Mouse (Mus musculus) urinary bladder, postnatal 36 days (tissue): ENCODE measurements around the gene Vegfa.
"Not testable (repeated sequence)": the region's sequence is repeated elsewhere in the genome, so short reads cannot be mapped to it uniquely, and the experiment has no call there.

ENCODE experiments used
- DNase-seq, 2 experiments: peaks; one replicate each; pipeline ENCODE4 v3.0.0; 2022; ENCODE audit warnings: low spot score in 2 of 2, mixed read lengths in 1 of 2

The Vegfa gene

GRCm38 (mm10) chr17:45998363-45998762, 33.8 kb downstream of the Vegfa start:
- DNase-seq, result no peak

DNA sequence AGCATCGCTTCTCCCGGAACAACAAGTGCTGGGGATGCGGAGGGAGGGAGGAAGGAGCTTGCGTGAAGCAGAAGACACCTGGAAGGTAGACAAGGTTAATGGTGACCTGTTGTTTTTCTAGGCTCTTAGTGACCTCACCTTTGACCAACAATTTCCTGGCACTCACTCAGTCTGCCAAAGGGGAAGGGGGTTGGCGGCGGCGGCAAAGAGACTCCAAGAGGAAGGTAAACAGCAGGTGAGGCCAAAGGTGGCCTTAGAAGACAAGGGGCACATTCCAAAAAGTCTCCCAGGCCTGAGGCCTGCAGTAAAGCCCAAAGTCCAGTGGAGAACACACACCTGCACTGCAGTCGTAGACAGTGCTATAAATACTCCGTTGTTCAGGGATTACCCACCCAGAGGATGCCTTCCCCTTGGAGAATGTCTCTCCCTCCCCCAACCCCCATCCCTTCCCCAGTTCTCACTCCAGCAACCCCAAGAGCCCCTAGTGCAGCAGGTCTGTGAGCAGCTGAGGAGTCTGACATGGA, 35.2 kb downstream of the Vegfa start:
- no peak for DNase-seq

GRCm38 (mm10) chr17:45994281-45994817, 37.8 kb downstream of the Vegfa start:
- no peak for DNase-seq

DNA sequence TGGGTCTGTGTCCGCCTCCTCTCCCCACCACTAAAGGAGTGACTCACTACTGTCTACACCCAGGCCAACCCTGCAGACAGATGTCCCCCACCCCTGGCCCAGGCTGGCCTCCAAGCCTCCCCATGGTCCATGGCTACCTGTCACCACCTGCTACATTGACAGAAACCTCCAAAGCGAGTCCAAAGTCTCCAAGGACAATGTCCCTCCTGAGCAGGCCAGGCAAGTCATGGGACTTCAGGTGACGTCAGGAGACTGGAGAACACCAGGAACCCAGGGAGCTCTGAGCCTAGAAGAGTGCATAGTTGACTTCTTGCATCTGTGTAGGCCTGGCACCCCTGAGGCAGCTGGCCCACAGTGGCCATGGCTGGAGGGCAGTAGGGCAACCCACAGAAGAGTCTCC, 45.3 kb downstream of the Vegfa start:
- no peak for DNase-seq

DNA sequence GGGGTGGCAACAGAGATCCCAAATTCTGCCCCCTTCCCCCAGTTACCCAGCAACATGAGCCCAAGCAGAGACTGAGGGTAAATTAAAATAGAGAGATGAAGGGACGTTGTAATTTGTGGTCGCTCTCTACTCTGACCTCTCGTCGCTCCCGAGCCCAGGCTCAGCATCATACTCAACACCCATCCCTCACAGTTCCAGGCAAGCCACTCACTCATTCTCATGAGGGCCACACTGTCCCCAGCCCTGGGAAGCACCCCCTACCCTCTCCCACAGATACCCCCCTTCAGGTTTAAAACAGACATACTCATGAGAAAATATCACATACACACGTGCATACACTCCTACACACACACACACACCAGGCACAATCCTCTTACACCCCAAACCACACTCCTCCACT, 45.8 kb downstream of the Vegfa start:
- no peak for DNase-seq

GRCm38 (mm10) chr17:45983185-45983584, 49.0 kb downstream of the Vegfa start:
- not testable (repeated sequence) for DNase-seq

GRCm38 (mm10) chr17:45981841-45982240, 50.3 kb downstream of the Vegfa start:
- DNase-seq, result no peak

- no peak for DNase-seq
These were observed 53.0 kb downstream of the Vegfa start for GRCm38 (mm10) chr17:45979025-45979805.

- DNase-seq, result no peak
These were observed 57.7 kb downstream of the Vegfa start for GRCm38 (mm10) chr17:45974461-45974860.

DNA sequence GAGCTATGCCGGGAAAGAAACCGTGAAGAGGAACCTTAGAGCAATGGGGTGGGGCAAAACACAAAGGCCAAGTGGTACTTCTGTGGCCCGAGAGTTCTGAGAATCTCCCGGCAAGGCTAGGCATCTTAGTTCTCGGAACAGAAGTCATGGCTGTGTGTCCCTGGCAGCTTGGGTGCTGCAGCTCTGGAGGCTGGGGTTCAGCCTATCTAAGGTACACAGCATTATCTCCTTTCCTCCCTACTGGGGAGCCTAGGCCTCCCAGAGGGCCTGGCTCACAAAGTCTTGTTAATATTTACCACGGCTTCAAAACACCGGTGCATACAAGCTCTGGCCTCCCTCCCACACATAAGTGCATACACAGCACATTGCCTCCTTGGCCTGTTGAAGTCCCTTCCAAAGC, 59.0 kb downstream of the Vegfa start:
- no peak for DNase-seq

DNA sequence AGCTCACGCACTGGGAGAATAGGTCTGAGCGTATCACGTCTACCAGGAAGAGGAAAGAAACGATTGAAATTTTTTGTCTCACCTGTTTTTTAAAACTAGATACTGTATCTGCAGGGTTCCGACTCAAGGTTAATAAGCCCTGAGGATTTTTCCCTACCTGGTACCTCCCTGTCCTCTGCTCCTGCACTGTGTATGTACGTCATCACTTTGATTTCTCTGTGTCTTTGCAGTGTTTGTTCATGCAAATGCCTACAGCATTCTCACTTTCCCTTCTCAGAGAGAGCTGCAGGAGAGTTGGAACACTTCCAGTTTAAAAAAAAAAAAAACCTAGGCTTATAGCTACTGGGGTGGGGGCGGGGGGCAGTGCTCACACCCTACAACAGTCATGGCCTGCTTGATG, 59.8 kb downstream of the Vegfa start:
- no peak for DNase-seq

- no peak for DNase-seq
These were observed 60.4 kb downstream of the Vegfa start for GRCm38 (mm10) chr17:45971800-45972199.

GRCm38 (mm10) chr17:45970741-45971550, 61.2 kb downstream of the Vegfa start:
- no peak for DNase-seq

DNA sequence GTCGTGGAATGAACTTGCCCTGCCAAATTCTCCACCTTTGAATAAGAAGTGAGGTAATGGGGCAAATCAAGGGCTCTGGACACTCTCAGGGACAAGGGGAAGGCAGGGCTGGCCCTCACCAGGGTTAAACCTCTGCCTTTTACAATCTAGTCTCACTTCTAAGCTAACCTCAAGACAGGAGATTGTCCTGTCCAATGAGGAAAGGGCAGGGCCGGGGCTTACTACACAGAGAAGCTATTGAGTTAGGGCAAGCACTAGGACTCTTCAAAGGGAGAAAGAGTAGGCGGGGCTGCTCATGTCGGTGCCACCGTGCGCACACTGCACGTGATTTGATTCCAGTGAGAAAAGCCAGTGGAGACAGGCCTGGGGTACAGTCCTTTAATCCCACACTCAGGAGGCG, 62.6 kb downstream of the Vegfa start:
- no peak for DNase-seq

DNA sequence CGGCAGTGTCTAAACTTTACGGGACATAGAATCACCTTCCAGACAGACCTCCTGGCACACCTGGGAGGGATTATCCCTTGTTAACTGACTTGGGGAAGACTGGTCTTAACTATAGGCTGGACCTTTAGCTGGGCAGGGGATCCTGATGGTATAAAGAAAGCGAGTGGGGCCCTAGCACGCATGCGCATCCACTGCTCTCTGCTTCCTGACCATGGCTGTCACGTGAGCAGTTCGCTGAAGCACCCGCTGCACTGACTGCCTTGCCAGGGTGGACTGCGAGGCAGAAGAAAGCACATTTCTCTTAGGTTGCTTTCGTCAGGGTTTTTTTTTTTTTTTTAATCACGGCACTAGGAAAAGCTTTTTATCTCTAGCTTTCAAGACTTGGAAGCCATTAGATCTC, 63.8 kb downstream of the Vegfa start:
- DNase-seq, result no peak
